Mouse (Mus musculus): ENCODE results near the gene Nt5c2. TPM values are rescaled to one million over a fixed set of nuclear protein-coding genes. Genes with fewer than 3 reads are reported as not detected.

Gene Nt5c2
- polyA plus RNA-seq, 1 experiment from 2014 or later = 102 TPM

DNA sequence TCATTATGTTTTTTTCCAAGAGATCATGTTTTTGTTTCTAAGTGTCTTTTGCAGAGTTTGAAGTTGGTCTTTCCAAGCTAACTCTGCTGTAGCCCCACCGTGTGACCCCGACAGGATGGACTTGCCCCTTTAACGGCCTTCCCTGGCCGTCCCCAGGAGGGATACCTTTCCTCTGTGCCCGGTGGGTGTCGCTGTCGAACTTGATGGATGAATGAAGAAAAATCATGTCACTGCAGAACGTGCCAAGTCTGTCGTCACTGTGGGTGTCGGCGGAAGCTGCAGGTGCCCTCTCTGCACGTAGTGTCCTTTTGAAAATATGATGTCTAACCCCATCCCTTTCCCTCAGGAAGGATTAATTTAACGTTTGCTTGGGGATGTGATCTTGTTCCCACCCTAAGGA is 136.6 kb downstream of the Nt5c2 start:
- H3K4me3 ChIP-seq = no peak overlapping the region
- no peaks in the 10 kb centered on the region for H3K4me1 ChIP-seq
- no peaks in the 10 kb centered on the region for H3K9me3 ChIP-seq
- no peak overlapping the region for H3K9ac ChIP-seq
- no peak for ATAC-seq (ENCODE audit: extremely low read depth, insufficient number of reproducible peaks, low FRiP score, low TSS enrichment)
- no peak overlapping the region for H3K27ac ChIP-seq (replicated peaks)
- no peak overlapping the region for H3K4me2 ChIP-seq
- H3K36me3 ChIP-seq = peaks cover 19% of the 10 kb centered on the region
- H3K27me3 ChIP-seq (replicated peaks) = no peaks in the 10 kb centered on the region
- 42% methylated on average over 13 of the region's 13 CpGs for WGBS

DNA sequence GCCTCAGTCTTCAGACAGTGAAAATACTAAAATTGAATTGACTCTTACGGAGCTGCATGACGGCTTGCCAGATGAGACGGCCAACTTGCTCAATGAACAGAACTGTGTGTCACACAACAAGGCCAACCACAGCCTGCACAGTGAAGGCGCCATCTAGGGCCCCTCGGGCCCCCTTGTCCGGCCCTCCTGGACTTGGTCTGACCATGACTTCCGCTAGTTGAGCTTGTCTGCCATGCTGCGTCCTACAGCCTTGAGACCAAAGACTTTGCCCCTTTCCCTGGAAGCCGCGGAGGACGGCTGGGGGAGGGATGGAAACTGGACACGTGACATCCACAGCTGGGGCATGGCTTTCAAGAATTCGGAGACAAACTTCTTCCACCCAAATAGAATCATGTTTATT is 137.1 kb downstream of the Nt5c2 start:
- no peak for ATAC-seq (ENCODE audit: extremely low read depth, insufficient number of reproducible peaks, low FRiP score, low TSS enrichment)
- H3K4me1 ChIP-seq = no peaks in the 10 kb centered on the region
- no peak overlapping the region for H3K27ac ChIP-seq (replicated peaks)
- peaks cover 15% of the 10 kb centered on the region for H3K36me3 ChIP-seq
- 81% methylated on average over 13 of the region's 13 CpGs for WGBS
- H3K4me2 ChIP-seq = no peak overlapping the region
- no peaks in the 10 kb centered on the region for H3K27me3 ChIP-seq (replicated peaks)
- H3K4me3 ChIP-seq = no peak overlapping the region
- no peak overlapping the region for H3K9ac ChIP-seq
- no peaks in the 10 kb centered on the region for H3K9me3 ChIP-seq

DNA sequence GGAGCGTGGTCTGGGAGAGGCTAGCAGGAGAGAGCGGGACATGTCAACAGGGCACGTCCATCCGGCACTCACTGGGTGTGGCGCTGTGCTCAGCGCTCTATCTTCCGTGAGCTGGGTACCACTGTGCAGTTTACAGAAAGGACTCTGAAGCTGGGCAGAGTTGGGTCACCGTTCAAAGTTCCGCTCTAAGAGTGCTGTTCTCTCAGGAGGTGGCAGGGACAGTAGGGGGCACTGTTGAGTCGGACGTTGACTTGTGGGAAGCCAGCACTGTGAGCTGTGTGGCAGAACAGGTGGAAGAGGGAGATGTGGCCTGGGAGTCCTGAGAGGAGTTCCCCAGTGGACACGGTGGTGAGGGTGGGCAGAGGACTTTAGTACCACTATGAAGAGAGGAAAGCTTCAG is 139.2 kb downstream of the Nt5c2 start:
- Histone ChIP-seq H3K9ac (no peak overlapping the region), H3K4me3 (no peak overlapping the region), H3K4me1 (no peaks in the 10 kb centered on the region), H3K27me3 (replicated peaks) (no peaks in the 10 kb centered on the region), H3K4me2 (no peak overlapping the region), H3K27ac (replicated peaks) (no peak overlapping the region), H3K9me3 (no peaks in the 10 kb centered on the region), H3K36me3 (peaks cover 3% of the 10 kb centered on the region; the same call in 1 of the 2 replicates)
- ATAC-seq (ENCODE audit: extremely low read depth, insufficient number of reproducible peaks, low FRiP score, low TSS enrichment) = 0 out of 2 replicates have a peak, but pooled peaks have one; percentile 37
- WGBS = 41% methylated on average over 12 of the region's 12 CpGs

DNA sequence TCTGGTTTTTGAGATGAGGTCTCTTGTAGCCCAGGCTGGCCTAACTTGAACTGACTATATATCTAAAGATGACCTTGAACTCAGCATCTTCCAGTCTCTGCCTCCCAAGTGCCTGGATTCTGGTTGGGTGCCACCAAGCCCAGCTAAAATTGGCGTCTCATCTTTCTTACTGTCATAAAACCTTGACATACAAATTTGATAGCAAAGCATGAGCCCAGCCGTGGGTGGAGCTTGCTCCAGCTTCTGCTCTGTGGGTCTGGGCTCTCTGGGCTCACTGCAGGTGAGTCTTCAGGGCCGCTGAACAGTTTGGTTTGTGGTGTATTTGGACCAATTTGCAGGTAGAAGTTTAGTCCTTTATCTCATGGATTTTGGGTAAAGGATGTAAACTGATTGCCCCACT is 141.0 kb downstream of the Nt5c2 start:
- no peaks in the 10 kb centered on the region for H3K9me3 ChIP-seq
- no peak overlapping the region for H3K4me3 ChIP-seq
- no peak overlapping the region for H3K9ac ChIP-seq
- H3K36me3 ChIP-seq = peaks cover 3% of the 10 kb centered on the region; the same call in 1 of the 2 replicates
- ATAC-seq (ENCODE audit: extremely low read depth, insufficient number of reproducible peaks, low FRiP score, low TSS enrichment) = no peak
- no peak overlapping the region for H3K4me2 ChIP-seq
- H3K4me1 ChIP-seq = peaks cover 6% of the 10 kb centered on the region; the same call in 1 of the 2 replicates
- no peak overlapping the region for H3K27ac ChIP-seq (replicated peaks)
- 85% methylated on average over 3 of the region's 3 CpGs for WGBS
- H3K27me3 ChIP-seq (replicated peaks) = no peaks in the 10 kb centered on the region

- no peak overlapping the region for H3K4me3 ChIP-seq
- H3K36me3 ChIP-seq = no peaks in the 10 kb centered on the region
- H3K4me1 ChIP-seq = peaks cover 6% of the 10 kb centered on the region; the same call in 1 of the 2 replicates
- H3K9me3 ChIP-seq = no peaks in the 10 kb centered on the region
- no peak overlapping the region for H3K4me2 ChIP-seq
- no peak overlapping the region for H3K9ac ChIP-seq
- no peak overlapping the region for H3K27ac ChIP-seq (replicated peaks)
- no peaks in the 10 kb centered on the region for H3K27me3 ChIP-seq (replicated peaks)
- WGBS = 61% methylated on average over 7 of the region's 7 CpGs
- ATAC-seq (ENCODE audit: extremely low read depth, insufficient number of reproducible peaks, low FRiP score, low TSS enrichment) = no peak
Measured at GRCm38 (mm10) chr19:46871651-46872050, 143.3 kb downstream of the Nt5c2 start.

GRCm38 (mm10) chr19:46871096-46871495 is 143.9 kb downstream of the Nt5c2 start:
- H3K36me3 ChIP-seq = no peaks in the 10 kb centered on the region
- H3K4me1 ChIP-seq = peaks cover 6% of the 10 kb centered on the region; the same call in 1 of the 2 replicates
- H3K4me3 ChIP-seq = no peak overlapping the region
- H3K9ac ChIP-seq = no peak overlapping the region
- no peaks in the 10 kb centered on the region for H3K27me3 ChIP-seq (replicated peaks)
- H3K9me3 ChIP-seq = no peaks in the 10 kb centered on the region
- no peak overlapping the region for H3K27ac ChIP-seq (replicated peaks)
- WGBS = 87% methylated on average over 4 of the region's 4 CpGs
- ATAC-seq (ENCODE audit: extremely low read depth, insufficient number of reproducible peaks, low FRiP score, low TSS enrichment) = no peak
- H3K4me2 ChIP-seq = no peak overlapping the region

DNA sequence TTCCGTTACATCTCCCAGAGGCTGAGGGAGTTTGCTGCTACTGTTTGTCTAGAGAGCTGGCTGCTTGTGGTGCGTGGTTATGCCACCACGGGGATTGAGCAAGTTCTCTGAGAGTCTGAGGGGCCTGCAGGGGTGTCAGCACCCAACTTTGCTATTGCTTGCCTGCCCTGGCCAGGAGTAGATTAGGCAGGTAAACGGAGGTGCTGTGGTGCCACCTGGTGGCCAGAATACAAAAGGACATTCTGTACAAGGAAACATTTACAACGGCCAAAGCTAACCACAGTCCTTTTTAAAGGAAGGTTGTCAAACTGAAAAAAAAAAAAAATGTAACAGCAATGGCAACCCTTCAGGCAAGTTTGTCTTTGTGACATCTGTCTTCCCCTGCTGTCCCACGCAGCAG is 145.4 kb downstream of the Nt5c2 start:
- ATAC-seq (ENCODE audit: extremely low read depth, insufficient number of reproducible peaks, low FRiP score, low TSS enrichment) = 0 out of 2 replicates have a peak, but pooled peaks have one; percentile 15
- no peaks in the 10 kb centered on the region for H3K36me3 ChIP-seq
- H3K4me2 ChIP-seq = 0 out of 2 replicates have a peak overlapping the region, but pooled peaks have one; percentile 15
- no peak overlapping the region for H3K4me3 ChIP-seq
- no peak overlapping the region for H3K9ac ChIP-seq
- H3K27ac ChIP-seq (replicated peaks) = no peak overlapping the region
- H3K4me1 ChIP-seq = peaks cover 21% of the 10 kb centered on the region
- no peaks in the 10 kb centered on the region for H3K9me3 ChIP-seq
- H3K27me3 ChIP-seq (replicated peaks) = no peaks in the 10 kb centered on the region
- 9% methylated on average over 6 of the region's 6 CpGs for WGBS

GRCm38 (mm10) chr19:46869049-46869448 is 145.9 kb downstream of the Nt5c2 start:
- 58% methylated on average over 11 of the region's 11 CpGs for WGBS
- no peak overlapping the region for H3K4me3 ChIP-seq
- no peaks in the 10 kb centered on the region for H3K36me3 ChIP-seq
- no peaks in the 10 kb centered on the region for H3K27me3 ChIP-seq (replicated peaks)
- no peaks in the 10 kb centered on the region for H3K9me3 ChIP-seq
- H3K9ac ChIP-seq = 0 out of 2 replicates have a peak overlapping the region, but pooled peaks have one; percentile 52
- no peak overlapping the region for H3K4me2 ChIP-seq
- ATAC-seq (ENCODE audit: extremely low read depth, insufficient number of reproducible peaks, low FRiP score, low TSS enrichment) = no peak
- H3K27ac ChIP-seq (replicated peaks) = no peak overlapping the region
- peaks cover 22% of the 10 kb centered on the region for H3K4me1 ChIP-seq

- Histone ChIP-seq H3K36me3 (no peaks in the 10 kb centered on the region), H3K9ac (no peak overlapping the region), H3K4me3 (no peak overlapping the region), H3K27ac (replicated peaks) (no peak overlapping the region), H3K4me2 (no peak overlapping the region), H3K27me3 (replicated peaks) (no peaks in the 10 kb centered on the region), H3K4me1 (peaks cover 38% of the 10 kb centered on the region), H3K9me3 (no peaks in the 10 kb centered on the region)
- ATAC-seq (ENCODE audit: extremely low read depth, insufficient number of reproducible peaks, low FRiP score, low TSS enrichment) = no peak
- 45% methylated on average over 4 of the region's 4 CpGs for WGBS
Measured at GRCm38 (mm10) chr19:46865381-46865780, 149.6 kb downstream of the Nt5c2 start.

DNA sequence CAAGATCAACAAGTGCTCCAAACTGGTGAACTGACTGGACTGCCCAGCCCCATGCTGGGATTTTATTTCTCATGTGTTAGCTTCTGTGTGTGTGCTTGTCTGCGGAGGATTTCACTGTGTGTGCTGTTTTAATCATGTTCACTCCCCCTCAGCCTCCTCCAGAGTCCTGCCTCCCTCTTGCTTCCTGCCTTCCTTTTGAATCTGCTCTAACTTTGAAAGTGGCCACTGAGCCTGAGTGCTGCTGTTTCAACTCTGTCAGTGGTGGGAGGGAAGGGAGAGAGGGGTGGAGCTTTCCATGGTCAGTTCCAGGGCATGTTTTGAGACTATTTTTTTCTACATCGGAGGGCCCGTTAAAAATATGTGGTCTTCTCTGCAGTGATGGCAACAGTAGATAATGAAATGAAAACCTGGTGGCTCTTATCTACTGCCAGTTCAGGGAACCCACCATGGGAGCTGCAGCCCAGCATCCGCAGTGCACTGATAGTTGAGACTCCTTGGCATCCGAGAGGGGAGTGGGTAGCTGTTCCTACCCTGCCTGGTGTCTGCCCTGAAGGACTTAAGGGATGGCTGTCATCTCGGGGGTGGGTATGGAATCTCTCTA is 150.1 kb downstream of the Nt5c2 start:
- H3K36me3 ChIP-seq = no peaks in the 10 kb centered on the region
- H3K27ac ChIP-seq (replicated peaks) = no peak overlapping the region
- no peaks in the 10 kb centered on the region for H3K9me3 ChIP-seq
- no peaks in the 10 kb centered on the region for H3K27me3 ChIP-seq (replicated peaks)
- no peak overlapping the region for H3K4me2 ChIP-seq
- peaks cover 38% of the 10 kb centered on the region for H3K4me1 ChIP-seq
- H3K9ac ChIP-seq = no peak overlapping the region
- no peak for ATAC-seq (ENCODE audit: extremely low read depth, insufficient number of reproducible peaks, low FRiP score, low TSS enrichment)
- WGBS = 43% methylated on average over 6 of the region's 6 CpGs
- H3K4me3 ChIP-seq = no peak overlapping the region

DNA sequence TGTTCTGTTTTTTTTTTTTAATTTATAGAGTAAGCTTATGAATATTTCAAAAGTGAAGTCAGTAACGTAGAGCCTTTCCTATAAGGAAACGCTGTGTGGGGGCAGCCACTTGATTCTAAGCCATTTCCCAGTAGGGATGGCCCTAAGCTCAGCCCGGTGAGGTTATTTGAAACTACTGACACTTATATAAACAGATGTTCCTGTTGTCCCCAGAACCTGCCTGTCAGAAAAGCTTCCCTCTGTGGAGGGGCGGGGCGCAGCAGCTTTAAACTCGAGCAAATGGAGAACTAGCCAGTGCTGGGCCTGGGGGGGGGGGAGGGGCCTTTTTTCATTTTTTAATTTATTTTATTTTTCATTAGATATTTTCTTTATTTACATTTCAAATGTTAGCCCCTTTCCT is 150.9 kb downstream of the Nt5c2 start:
- H3K27me3 ChIP-seq (replicated peaks) = no peaks in the 10 kb centered on the region
- no peak overlapping the region for H3K4me2 ChIP-seq
- WGBS = 53% methylated on average over 6 of the region's 6 CpGs
- no peaks in the 10 kb centered on the region for H3K36me3 ChIP-seq
- no peak overlapping the region for H3K9ac ChIP-seq
- H3K4me1 ChIP-seq = peaks cover 34% of the 10 kb centered on the region
- no peaks in the 10 kb centered on the region for H3K9me3 ChIP-seq
- H3K4me3 ChIP-seq = no peak overlapping the region
- H3K27ac ChIP-seq (replicated peaks) = no peak overlapping the region
- no peak for ATAC-seq (ENCODE audit: extremely low read depth, insufficient number of reproducible peaks, low FRiP score, low TSS enrichment)

DNA sequence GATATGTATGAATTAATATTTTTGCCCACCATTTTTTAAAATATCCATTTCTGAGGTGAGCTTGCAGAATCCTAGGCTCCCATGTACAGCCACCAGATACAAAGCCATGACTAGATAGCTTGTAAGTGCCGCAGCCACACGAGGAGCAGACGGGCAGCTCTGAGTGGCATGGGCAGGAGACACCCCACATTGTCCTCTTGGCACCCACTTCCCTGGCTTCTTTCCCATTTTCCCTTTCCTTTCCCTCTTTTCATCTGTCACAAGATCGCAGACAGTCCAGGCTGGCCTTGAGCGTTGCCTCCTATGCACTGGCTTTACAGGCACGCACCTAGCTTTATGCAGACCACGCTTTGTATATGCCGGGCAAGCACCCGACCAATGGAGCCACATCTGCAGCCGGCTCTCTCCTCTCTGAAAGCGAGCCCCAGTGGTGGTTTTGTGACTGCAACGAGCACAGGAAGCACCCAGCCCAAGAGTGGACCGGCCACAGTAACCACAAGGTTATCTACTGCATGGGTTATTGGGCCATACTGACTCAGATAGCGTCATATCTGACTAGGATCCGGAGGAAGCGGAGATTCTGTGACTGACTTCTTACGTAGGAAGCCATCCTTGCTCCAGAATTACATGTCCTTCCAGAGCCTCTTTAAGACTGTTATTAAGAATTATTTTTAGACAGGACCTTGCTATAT is 151.6 kb downstream of the Nt5c2 start:
- H3K9ac ChIP-seq = no peak overlapping the region
- peaks cover 32% of the 10 kb centered on the region for H3K4me1 ChIP-seq
- 0 out of 2 replicates have a peak overlapping the region, but pooled peaks have one; percentile 8 for H3K27ac ChIP-seq (replicated peaks)
- no peaks in the 10 kb centered on the region for H3K27me3 ChIP-seq (replicated peaks)
- H3K36me3 ChIP-seq = no peaks in the 10 kb centered on the region
- H3K4me3 ChIP-seq = no peak overlapping the region
- WGBS = 66% methylated on average over 17 of the region's 17 CpGs
- ATAC-seq (ENCODE audit: extremely low read depth, insufficient number of reproducible peaks, low FRiP score, low TSS enrichment) = no peak
- no peak overlapping the region for H3K4me2 ChIP-seq
- no peaks in the 10 kb centered on the region for H3K9me3 ChIP-seq
